Mouse (Mus musculus): ENCODE measurements around the gene Dppa3.

GRCm38 (mm10) chr6:122607700-122608099, 18.5 kb upstream of the Dppa3 start:
- TF ChIP-seq CTCF (IDR thresholded peaks at IDR 0.05; ENCODE audit: extremely low read depth, insufficient read depth, low read length) (no peak), POLR2A (IDR thresholded peaks at IDR 0.05; ENCODE audit: extremely low read depth, insufficient read depth, low read length) (no peak)

Measured in cortical plate, adult 2 months (tissue).